9 mouse cellular contexts compared by ENCODE assay signal in the genomic region with DNA sequence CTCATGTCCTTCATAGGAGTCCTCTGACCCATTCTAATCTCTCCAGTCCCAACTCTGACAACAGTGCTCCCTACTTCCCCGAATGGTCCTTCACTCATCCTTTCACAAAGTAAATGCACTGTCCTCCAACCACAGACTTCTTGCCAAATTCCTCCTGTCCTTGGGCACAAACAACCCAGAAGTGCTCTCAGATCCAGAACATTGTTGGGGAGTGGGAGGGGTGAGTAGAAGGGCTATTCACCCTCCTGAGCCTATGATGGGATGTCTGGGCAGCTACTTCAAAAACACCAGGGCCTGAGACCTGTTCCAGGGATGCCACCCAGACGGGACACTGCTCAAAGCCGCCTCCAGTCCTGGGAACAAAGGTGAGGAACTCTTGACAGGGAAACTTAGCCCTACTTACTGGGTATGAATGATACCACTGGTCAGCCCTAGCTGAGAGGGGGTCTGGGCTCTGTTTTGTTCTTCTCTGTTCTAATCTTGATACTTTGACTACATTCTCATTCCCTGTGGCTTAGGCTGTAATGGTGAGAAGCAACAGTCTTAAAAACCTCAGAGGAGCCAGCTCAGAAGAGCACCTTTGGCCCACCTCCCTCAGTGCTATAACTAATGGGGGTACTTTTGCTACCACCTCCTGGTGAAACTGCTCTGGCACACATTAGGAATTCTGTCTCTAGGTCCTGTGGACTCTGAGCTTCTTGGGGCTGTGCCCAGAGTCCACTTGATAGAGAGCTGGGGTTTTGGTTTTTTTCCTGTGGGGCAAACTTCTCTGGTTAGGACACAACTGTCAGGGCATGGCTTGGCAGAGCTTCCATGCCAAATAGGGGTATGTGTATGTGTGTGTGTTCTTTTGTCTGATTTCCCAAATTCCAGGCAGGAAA.
DNase-seq lines count a peak whose midpoint lies in the region; ATAC-seq and TF ChIP-seq lines count a peak whose summit lies in the region.
"Had no signal": no experiment of that assay in that cellular context is flagged by ENCODE, and none has a peak within 500 bp of the region (broad histone marks: within the 10 kb centered on the region; RNA-seq: fewer than 3 reads in every experiment).

No protein-coding gene starts in this region.

- H3K27ac ChIP-seq in cerebellum, adult 2 months (ENCODE audit: insufficient read depth, low read length): peak overlapping the region; percentile 28
- peak overlapping the region; percentile 71 to 79 for H3K27ac ChIP-seq in heart, embryonic 14.5 days (replicated peaks in 1 of 2; ENCODE audit: control insufficient read depth in 1 of 2, insufficient read depth in 1 of 2, low read depth in 2 of 2, low read length in 2 of 2)
- H3K27ac ChIP-seq in midbrain, embryonic 15.5 days: peak overlapping the region; percentile 73

- peaks cover 10% of the 10 kb centered on the region; the same call in 1 of the 2 replicates for H3K4me1 ChIP-seq in cerebellum, adult 2 months (ENCODE audit: control insufficient read depth, insufficient read depth, low read length)
- peaks cover 53 to 61% of the 10 kb centered on the region in 2 experiments for H3K4me1 ChIP-seq in heart, embryonic 14.5 days (ENCODE audit: control insufficient read depth in 2 of 2, insufficient read depth in 2 of 2, low read length in 2 of 2)
- peaks cover 46% of the 10 kb centered on the region for H3K4me1 ChIP-seq in midbrain, embryonic 15.5 days

- H3K9me3 ChIP-seq in heart, embryonic 14.5 days (ENCODE audit: control insufficient read depth, low read length): no peaks in the 10 kb centered on the region
- no peaks in the 10 kb centered on the region for H3K9me3 ChIP-seq in midbrain, embryonic 15.5 days

- H3K9ac ChIP-seq in heart, embryonic 14.5 days (ENCODE audit: low read length): peak overlapping the region; percentile 54; the same call in 1 of the 2 replicates
- no peak overlapping the region for H3K9ac ChIP-seq in midbrain, embryonic 15.5 days

- peak; percentile 33; the same call in 1 of the 2 replicates for ATAC-seq in heart, embryonic 14.5 days (ENCODE audit: insufficient number of reproducible peaks, insufficient read depth, low FRiP score, low read depth)
- ATAC-seq in midbrain, embryonic 15.5 days (replicated peaks): peak; percentile 18; the same call in 1 of the 2 replicates
- ATAC-seq in monocyte, adult 5-6 weeks (replicated peaks; ENCODE audit: insufficient number of reproducible peaks, low FRiP score, low TSS enrichment, poor library complexity, severe bottlenecking): no peak

- no peak overlapping the region for H3K4me3 ChIP-seq in cerebellum, adult 2 months (replicated peaks; ENCODE audit: insufficient read depth, low read depth, low read length)
- H3K4me3 ChIP-seq in heart, embryonic 14.5 days (ENCODE audit: control insufficient read depth in 1 of 2, insufficient read depth in 1 of 2, low read depth in 1 of 2, low read length in 2 of 2): no peak overlapping the region
- H3K4me3 ChIP-seq in midbrain, embryonic 15.5 days: no peak overlapping the region
- H3K4me3 ChIP-seq: erythroblast, embryonic 14.5 days had no signal

- DNase-seq in cerebellum, adult 2 months: peak in 1 of 2 experiments; percentile 14
- no peak for DNase-seq in cerebellum, postnatal 36 days
- peak; percentile 45 to 61 for DNase-seq in adrenal gland, postnatal 36 days
- peak; percentile 72 for DNase-seq in kidney, postnatal 10 days
- DNase-seq in embryo, embryonic 9.5 days (ENCODE audit: extremely low spot score): no peak

- no peak overlapping the region for H3K4me2 ChIP-seq in heart, embryonic 14.5 days (ENCODE audit: low read length)
- H3K4me2 ChIP-seq in midbrain, embryonic 15.5 days: no peak overlapping the region

- TF ChIP-seq CTCF in cerebellum, adult 2 months (IDR thresholded peaks at IDR 0.05; ENCODE audit: borderline replicate concordance, insufficient read depth, low read depth, low read length): no peak

- no peaks in the 10 kb centered on the region for H3K27me3 ChIP-seq in cerebellum, adult 2 months (ENCODE audit: control insufficient read depth, insufficient read depth, low read length)
- no peaks in the 10 kb centered on the region for H3K27me3 ChIP-seq in heart, embryonic 14.5 days (ENCODE audit: control insufficient read depth, insufficient read depth, low read length)
- no peaks in the 10 kb centered on the region for H3K27me3 ChIP-seq in midbrain, embryonic 15.5 days (replicated peaks)

- H3K36me3 ChIP-seq in heart, embryonic 14.5 days (ENCODE audit: control insufficient read depth, insufficient read depth, low read length): no peaks in the 10 kb centered on the region
- no peaks in the 10 kb centered on the region for H3K36me3 ChIP-seq in midbrain, embryonic 15.5 days (replicated peaks)

- 82% methylated on average over 3 of the region's 3 CpGs for WGBS in cerebellum, adult 2 months
- WGBS in heart, embryonic 14.5 days: 83% methylated on average over 3 of the region's 3 CpGs
- 70% methylated on average over 3 of the region's 3 CpGs for WGBS in midbrain, embryonic 15.5 days

- TF ChIP-seq POLR2A in cerebellum, adult 2 months (IDR thresholded peaks at IDR 0.05; ENCODE audit: borderline replicate concordance, insufficient read depth, low read length): no peak

Comparison
In these comparisons a context has a peak if more than half of its experiments do, and no peak if none do; other contexts are left out.
1. DNase-seq: peak in adrenal gland, postnatal 36 days (2 of 2) and kidney, postnatal 10 days (single experiment); none in cerebellum, postnatal 36 days (0 of 2) and embryo, embryonic 9.5 days (single experiment).
2. Peak in every context shown above with its lines, with median percentiles within 50 percentile points of each other: H3K27ac ChIP-seq.